Mouse (Mus musculus) bone marrow macrophage, adult 2 months (primary cell): ENCODE results near the gene Shank2.

Experiments used
- CTCF ChIP-seq: IDR thresholded peaks from 2 replicates; pipeline ENCODE4 v1.5.1; 2012; ENCODE audit warnings: low read depth, mild to moderate bottlenecking, low read length, moderate library complexity
- POLR2A ChIP-seq: IDR thresholded peaks from 2 replicates; pipeline ENCODE4 v1.6.1; 2012; ENCODE audit warnings: mild to moderate bottlenecking, low read depth, low read length, borderline replicate concordance

DNA sequence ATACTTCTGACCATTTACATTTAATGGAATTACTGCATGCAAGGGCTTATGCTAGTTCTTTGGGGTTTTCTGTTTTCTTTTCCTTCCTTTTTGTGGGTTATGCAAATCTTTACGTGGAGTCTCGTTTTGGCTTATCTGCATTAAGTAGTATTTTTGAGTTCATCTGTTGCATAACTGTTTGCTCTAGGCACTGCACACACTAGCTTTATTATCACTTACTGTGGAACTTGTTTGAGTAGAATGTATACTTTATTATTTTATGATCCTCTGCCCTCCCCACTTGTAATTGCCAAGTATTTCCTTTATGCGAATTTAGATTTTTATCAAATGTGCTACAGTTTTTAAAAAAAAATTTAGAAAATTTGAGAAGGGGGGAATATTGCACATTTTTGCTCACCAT, 2.7 kb upstream of the Shank2 start:
- TF ChIP-seq POLR2A (no peak), CTCF (no peak)
